Mouse (Mus musculus): Measurements from ENCODE around the gene Asb17.
"Not testable (repeated sequence)": the region's sequence is repeated elsewhere in the genome, so short reads cannot be mapped to it uniquely, and the experiment has no call there.

Gene Asb17

GRCm38 (mm10) chr3:153844030-153844429 is at the start of gene Asb17:
TSS of gene Asb17 (plus strand) at chr3:153844209.
- no peak for DNase-seq

DNA sequence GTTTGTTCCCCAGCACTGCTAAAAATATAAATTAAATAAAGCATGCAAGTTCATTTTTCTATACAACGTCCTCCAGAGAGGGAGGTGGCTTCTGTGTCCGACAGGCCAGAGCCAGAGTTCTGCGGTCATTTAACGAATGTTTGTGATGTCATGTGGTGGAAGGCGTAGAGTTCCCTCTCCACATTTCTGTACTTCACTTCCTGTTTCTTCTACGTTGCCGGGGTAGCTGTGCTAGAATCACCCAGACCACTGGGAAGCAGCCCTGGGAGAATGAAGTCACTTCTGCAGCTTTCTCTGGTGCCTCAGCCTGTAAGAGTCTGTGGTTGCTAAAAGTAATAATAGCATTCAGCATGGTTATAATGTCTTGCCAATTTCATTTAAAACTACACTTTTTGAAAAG is 46.4 kb upstream of the Asb17 start:
- DNase-seq = no peak

DNA sequence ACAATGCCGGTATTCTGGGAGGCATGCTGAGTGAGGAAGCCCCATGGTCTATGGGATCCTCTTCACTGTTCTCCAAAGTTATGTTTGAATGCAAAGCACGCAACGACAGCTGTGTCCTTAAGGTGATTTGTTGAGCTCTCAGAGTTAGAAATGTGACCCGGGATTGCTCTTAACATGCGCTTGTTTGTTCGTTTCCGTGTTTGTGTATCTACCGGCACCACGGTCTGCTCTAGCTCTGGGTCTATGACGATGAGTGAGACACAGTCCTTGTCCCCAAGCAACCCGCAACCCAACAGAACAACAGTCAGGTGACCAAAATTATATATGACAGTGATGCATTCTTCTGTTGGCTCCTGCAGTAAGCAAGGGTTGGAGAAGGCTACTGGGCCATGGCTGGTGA is 44.4 kb upstream of the Asb17 start:
- DNase-seq = no peak

GRCm38 (mm10) chr3:153800690-153801089 is 43.3 kb upstream of the Asb17 start:
- DNase-seq = no peak

DNA sequence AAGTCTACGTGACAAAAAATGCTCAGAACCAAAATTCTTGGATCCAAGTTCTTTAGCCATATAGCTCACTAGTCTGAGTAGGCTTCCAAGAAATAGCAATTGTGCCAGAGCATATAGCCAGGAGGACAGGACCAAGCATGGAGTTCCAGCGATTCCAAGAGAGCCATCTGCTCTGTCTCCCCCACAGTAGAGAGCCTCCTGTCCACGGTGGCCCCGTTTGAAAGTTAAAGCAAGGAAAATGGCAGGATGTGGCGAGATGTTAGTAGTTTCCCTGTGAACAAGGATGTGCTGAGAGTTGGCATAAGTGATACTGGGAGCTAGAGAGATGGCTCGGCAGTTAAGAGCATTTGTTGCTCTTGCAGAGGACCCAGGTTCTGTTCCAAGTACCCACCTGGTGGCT is 42.5 kb upstream of the Asb17 start:
- DNase-seq = no peak

DNA sequence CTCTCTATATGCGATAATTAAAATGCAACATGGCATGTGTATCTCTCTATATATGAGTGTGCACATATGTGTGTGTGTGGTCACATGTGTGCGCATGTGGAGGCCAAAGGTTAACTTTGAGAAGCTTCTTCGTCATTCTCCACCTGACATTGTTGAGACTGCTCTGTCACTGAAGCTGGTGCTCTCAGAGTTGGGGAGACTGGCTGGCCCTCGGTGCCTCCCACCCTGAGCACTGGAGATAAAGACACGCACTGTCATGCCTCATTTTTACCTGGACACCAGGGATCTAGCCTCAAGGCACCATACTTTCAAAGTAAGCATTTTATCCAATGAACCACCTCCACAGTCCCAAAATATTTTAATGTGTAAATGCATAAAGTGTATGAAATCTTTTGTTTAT is 41.4 kb upstream of the Asb17 start:
- DNase-seq = no peak

- no peak for DNase-seq
Measured at GRCm38 (mm10) chr3:153804032-153804431, 40.0 kb upstream of the Asb17 start.

GRCm38 (mm10) chr3:153806077-153806772 is 37.8 kb upstream of the Asb17 start:
- peak; percentile 61 to 68 for DNase-seq

DNA sequence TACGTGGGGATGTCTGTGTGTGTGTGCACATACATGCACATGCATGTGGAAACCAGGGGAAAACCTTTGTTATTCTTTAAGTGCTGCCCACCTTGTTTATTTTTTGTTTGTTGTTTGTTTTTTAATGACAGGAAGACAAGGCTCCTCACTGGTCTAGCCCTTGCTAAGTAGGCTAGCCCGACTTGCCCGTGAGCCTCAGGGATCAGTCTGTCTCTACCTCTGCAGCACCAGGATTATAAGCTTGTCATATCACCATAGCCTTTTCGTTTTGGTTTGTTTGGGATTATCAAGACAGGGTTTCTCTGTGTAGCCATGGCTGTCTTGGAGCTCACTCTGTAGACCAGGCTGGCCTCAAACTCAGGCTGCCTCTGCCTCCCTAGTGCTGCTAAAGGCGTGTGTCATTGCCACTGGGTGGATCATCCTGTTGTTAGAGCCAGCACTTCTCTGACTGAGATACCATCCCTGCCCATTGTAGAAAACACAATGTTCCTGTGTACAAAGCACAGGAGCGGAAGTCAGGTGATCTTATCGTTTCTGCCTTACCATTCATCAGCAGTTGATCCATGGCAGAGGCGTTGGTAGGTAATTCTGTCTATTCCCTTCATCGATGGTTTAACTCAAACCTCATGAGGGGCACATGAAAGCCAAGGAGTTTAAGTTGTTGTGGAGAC is 37.1 kb upstream of the Asb17 start:
- DNase-seq = no peak

DNA sequence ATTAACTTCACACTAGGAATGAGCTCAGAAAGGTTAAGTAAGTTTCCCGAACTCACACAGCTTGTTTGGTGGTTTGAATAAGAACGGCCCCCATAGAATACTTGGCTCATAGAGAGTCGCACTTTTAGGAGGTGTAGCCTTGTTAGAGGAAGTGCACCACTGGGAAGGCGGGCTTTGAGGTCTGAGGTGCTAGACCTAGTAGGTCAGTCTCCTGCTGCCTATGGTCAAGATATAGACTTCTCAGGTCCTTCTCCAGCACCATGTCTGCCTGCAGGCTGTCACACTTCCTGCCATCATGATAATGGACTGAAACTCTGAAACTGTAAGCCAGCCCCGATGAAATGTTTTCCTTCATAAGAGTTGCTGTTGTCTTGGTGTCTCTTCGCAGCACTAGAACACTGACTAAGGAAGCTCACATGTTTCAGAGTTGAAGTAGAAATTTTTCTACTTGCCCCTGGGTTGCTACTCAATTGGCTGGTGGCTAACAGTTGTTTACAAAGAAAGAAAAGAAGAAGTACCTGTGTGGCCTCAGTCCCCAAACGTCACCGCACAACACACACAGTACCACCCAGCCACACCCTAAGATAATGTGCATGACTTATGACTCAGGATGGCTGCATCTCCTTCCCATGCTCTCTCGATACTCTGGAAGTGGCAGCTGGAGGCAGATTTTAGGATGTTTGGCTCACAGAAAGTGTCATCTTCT is 36.4 kb upstream of the Asb17 start:
- DNase-seq = no peak

DNA sequence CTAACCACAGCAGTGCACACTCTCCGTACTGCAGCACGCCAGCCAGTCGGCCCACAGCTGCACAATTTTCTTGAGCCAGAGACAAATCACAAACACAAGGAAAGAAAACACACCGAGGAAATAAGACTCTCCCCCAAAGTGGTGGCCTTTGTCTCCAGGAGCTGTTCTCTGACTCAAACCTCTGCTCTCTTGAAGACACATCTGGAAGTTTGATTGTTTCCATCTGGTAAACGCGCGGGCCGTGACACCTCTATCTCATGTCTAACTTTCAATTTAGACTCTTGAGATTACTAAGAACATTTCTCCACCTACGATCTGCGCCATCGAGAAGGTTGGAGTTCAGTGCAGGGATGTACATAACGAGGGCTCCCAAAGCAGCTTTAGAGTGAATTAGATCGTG is 35.6 kb upstream of the Asb17 start:
- no peak for DNase-seq

GRCm38 (mm10) chr3:153814026-153814425 is 30.0 kb upstream of the Asb17 start:
- no peak for DNase-seq

DNA sequence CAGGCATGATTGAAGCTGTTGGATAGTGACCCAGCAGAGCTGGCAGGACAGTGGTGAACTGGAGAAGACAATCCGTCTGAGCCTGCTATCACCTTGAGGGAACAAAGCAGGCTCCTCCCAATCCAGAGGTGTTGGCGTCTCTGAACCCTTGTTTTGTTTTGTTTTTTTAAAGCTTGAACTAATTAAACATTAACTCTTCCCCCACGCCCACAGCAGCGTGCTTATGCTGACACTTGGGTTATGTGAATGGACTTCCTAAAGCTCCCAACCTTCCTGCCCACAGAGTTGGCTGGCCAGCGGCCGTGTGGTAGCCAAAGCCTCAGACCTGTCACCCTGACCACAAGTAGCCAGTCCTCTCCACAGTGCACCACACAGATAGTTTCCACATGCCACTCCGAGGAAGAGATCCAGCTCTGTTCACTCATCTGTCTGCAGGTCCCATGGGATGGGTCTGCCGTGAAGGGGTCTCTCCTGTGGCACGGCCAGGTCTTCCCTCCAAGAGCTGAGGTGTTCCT is 26.6 kb upstream of the Asb17 start:
- DNase-seq = no peak

- DNase-seq = no peak
Measured at GRCm38 (mm10) chr3:153818723-153819122, 25.3 kb upstream of the Asb17 start.

DNA sequence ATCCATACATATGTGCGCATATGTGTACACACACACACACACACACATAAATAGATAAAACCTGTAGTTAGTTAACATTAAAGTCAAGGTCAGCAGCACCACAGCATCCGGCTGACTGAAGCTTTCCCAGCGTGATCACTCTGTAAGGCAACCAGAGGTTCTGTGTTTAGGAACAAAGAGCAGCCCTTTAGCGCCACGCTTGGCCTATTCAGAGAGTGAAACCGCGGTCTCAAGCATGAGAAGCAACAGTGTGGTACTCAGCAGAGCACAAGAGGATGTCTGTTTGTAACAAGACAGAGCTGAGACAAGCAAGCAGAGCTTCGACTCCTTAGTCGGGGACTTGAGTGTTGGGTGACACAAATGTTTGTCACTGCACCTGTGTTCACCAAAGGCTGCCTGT is 24.6 kb upstream of the Asb17 start:
- no peak for DNase-seq

GRCm38 (mm10) chr3:153823671-153824515 is 20.1 kb upstream of the Asb17 start:
- DNase-seq = no peak

DNA sequence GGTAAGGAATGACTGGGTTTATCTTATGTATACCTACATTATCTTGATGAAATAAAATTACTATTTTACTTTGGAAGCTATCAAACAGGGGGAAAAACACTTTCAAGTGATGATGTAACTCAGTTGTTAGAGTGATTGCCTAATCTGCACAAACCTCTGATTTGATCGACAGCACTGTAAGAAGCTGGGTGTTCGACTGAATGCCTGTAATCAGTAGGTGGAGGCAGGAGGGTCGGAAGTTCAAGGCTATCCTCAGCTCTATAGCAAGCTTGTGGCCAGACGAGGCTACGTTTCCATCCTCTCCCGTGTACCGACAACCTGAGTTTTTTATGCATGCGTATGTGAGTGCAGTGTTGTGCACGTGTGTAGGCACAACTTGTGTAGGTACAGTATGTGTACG is 18.8 kb upstream of the Asb17 start:
- DNase-seq = no peak

DNA sequence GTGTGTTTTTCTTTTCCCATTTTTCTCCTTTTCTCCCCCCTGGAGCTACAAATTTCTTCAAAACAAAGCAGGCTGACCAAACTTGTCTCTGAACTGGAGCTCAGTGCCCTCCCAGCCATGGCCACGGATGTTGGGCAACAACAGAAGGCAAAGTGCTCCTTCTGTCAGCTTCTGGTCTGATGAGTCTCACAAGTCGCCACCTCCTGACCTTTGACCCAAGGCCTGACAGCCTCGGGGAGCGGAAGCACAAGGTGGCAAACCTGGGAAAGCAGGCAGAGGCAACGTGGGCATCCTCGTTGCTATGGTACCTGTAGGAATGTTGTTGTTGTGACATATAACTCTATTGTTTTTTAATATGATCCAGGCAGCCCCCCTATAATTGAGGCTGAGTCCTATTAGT is 17.4 kb upstream of the Asb17 start:
- no peak for DNase-seq

DNA sequence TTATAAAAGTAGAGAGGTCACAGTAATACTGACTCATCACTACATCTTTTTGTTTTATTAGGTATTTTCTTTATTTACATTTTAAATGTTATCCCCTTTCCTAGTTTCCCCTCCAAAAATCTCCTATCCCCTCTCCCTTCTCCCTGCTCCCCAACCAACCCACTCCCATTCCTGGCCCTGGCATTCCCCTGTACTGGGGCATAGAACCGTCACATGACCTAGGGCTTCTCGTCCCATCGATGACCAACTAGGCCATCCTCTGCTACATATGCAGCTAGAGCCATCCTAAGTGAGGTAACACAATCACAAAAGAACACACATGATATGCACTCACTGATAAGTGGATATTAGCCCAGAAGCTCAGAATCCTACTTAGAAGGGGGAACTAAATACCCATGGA is 14.2 kb upstream of the Asb17 start:
- not testable (repeated sequence) for DNase-seq

GRCm38 (mm10) chr3:153831014-153831872 is 12.8 kb upstream of the Asb17 start:
- peak in 1 of 2 experiments; percentile 4 for DNase-seq

- DNase-seq = no peak
Measured at GRCm38 (mm10) chr3:153831873-153832653, 11.9 kb upstream of the Asb17 start.

Measured in B cell, adult 2 months (primary cell).